Mouse (Mus musculus) kidney, adult 2 months (tissue): ENCODE measurements at regions not wholly inside any gene's neighbourhood (a gene's known extent, or its start where the extent isn't known, plus 50 kb on each side); places are given as distances from the start of the nearest gene placed in this dataset.

Experiments used
- CTCF ChIP-seq: fragments of 200-500 bp; conservative IDR thresholded peaks from 2 replicates; pipeline ENCODE4 v1.5.1; 2011; ENCODE audit warnings: low read depth, mild to moderate bottlenecking, control low read depth, low read length, moderate library complexity, mixed read lengths; ENCODE audit not compliant: insufficient read depth, insufficient read length
- POLR2A ChIP-seq: fragments of 200-500 bp; IDR thresholded peaks from one replicate; pipeline ENCODE4 v1.6.1; 2011; ENCODE audit warnings: low read depth, low read length, control low read depth

DNA sequence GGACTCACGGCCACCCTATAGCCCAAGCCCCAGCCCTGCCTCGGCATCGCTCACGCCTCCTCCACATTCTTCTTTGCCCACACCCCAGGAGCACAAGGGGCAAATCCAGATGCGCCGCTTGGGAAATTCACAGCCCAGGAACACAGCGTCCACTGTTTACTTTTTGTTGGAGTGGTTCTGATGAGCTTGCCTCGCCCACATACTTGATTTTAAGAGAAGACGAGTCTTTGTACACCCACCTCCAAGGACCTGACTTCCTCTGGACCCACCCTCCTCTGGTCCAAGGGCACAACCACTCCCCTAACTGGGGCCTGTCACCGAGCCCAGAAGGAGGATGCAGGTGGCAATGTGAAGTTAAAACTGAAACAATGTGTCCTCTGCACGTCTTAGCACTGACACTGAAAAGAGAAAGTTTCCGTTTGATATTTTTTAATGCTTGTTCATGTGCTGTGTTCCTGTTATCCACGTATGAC, 64.2 kb upstream of the Ptpn13 start:
- TF ChIP-seq CTCF (no peak), POLR2A (no peak)
